Mouse (Mus musculus): ENCODE measurements around the gene Haao. TPM values are rescaled to one million over a fixed set of nuclear protein-coding genes. Genes with fewer than 3 reads are reported as not detected.

Haao gene
- polyA plus RNA-seq, 1 experiment, result 213 TPM

GRCm38 (mm10) chr17:83795121-83795520, 52.6 kb downstream of the Haao start:
- 97% methylated on average over 17 of the region's 17 CpGs for WGBS

GRCm38 (mm10) chr17:83792388-83792787, 55.4 kb downstream of the Haao start:
- Histone ChIP-seq H3K4me1 (ENCODE audit: control insufficient read depth, insufficient read depth, low read length) (no peaks in the 10 kb centered on the region), H3K36me3 (ENCODE audit: control insufficient read depth, insufficient read depth, low read length) (no peaks in the 10 kb centered on the region; the same call in 1 of the 2 replicates), H3K27ac (ENCODE audit: insufficient read depth, low read depth, low read length) (no peak overlapping the region), H3K4me3 (ENCODE audit: insufficient read depth, low read depth, low read length) (no peak overlapping the region), H3K27me3 (replicated peaks; ENCODE audit: control insufficient read depth, insufficient read depth, low read length) (no peaks in the 10 kb centered on the region)
- TF ChIP-seq CTCF (conservative IDR thresholded peaks at IDR 0.05; ENCODE audit: insufficient read depth, insufficient read length, low read depth, low read length) (no peak), POLR2A (IDR thresholded peaks at IDR 0.05; ENCODE audit: low read depth, low read length) (no peak)
- no peak for DNase-seq
- WGBS, result 87% methylated on average over 23 of the region's 23 CpGs

More at GRCm38 (mm10) chr17:83795121-83795520, 52.6 kb downstream of the Haao start:
- no peak for TF ChIP-seq POLR2A (IDR thresholded peaks at IDR 0.05; ENCODE audit: low read depth, low read length)
- TF ChIP-seq CTCF (conservative IDR thresholded peaks at IDR 0.05; ENCODE audit: insufficient read depth, insufficient read length, low read depth, low read length), result no peak
- Histone ChIP-seq H3K27me3 (replicated peaks; ENCODE audit: control insufficient read depth, insufficient read depth, low read length) (no peaks in the 10 kb centered on the region), H3K27ac (ENCODE audit: insufficient read depth, low read depth, low read length) (no peak overlapping the region), H3K4me3 (ENCODE audit: insufficient read depth, low read depth, low read length) (no peak overlapping the region), H3K36me3 (ENCODE audit: control insufficient read depth, insufficient read depth, low read length) (no peaks in the 10 kb centered on the region; the same call in 1 of the 2 replicates), H3K4me1 (ENCODE audit: control insufficient read depth, insufficient read depth, low read length) (no peaks in the 10 kb centered on the region)
- DNase-seq, result no peak

- no peaks in the 10 kb centered on the region for H3K27me3 ChIP-seq (replicated peaks; ENCODE audit: control insufficient read depth, insufficient read depth, low read length)
- no peak overlapping the region for H3K4me3 ChIP-seq (ENCODE audit: insufficient read depth, low read depth, low read length)
- H3K27ac ChIP-seq (ENCODE audit: insufficient read depth, low read depth, low read length), result no peak overlapping the region
- no peak for DNase-seq
- H3K4me1 ChIP-seq (ENCODE audit: control insufficient read depth, insufficient read depth, low read length), result no peaks in the 10 kb centered on the region
- TF ChIP-seq POLR2A (IDR thresholded peaks at IDR 0.05; ENCODE audit: low read depth, low read length), result no peak
- TF ChIP-seq CTCF (conservative IDR thresholded peaks at IDR 0.05; ENCODE audit: insufficient read depth, insufficient read length, low read depth, low read length), result no peak
- no peaks in the 10 kb centered on the region; the same call in 1 of the 2 replicates for H3K36me3 ChIP-seq (ENCODE audit: control insufficient read depth, insufficient read depth, low read length)
- 78% methylated on average over 5 of the region's 5 CpGs for WGBS
Observed at GRCm38 (mm10) chr17:83790158-83790557, 57.6 kb downstream of the Haao start.

- 93% methylated on average over 6 of the region's 6 CpGs for WGBS
- TF ChIP-seq CTCF (conservative IDR thresholded peaks at IDR 0.05; ENCODE audit: insufficient read depth, insufficient read length, low read depth, low read length) (no peak), POLR2A (IDR thresholded peaks at IDR 0.05; ENCODE audit: low read depth, low read length) (no peak)
- Histone ChIP-seq H3K36me3 (ENCODE audit: control insufficient read depth, insufficient read depth, low read length) (no peaks in the 10 kb centered on the region; the same call in 1 of the 2 replicates), H3K27me3 (replicated peaks; ENCODE audit: control insufficient read depth, insufficient read depth, low read length) (no peaks in the 10 kb centered on the region), H3K4me1 (ENCODE audit: control insufficient read depth, insufficient read depth, low read length) (no peaks in the 10 kb centered on the region), H3K27ac (ENCODE audit: insufficient read depth, low read depth, low read length) (no peak overlapping the region), H3K4me3 (ENCODE audit: insufficient read depth, low read depth, low read length) (no peak overlapping the region)
- no peak for DNase-seq
Observed at GRCm38 (mm10) chr17:83786418-83786817, 61.3 kb downstream of the Haao start.

- no peak for DNase-seq
- Histone ChIP-seq H3K4me3 (ENCODE audit: insufficient read depth, low read depth, low read length) (no peak overlapping the region), H3K27me3 (replicated peaks; ENCODE audit: control insufficient read depth, insufficient read depth, low read length) (no peaks in the 10 kb centered on the region), H3K27ac (ENCODE audit: insufficient read depth, low read depth, low read length) (no peak overlapping the region), H3K36me3 (ENCODE audit: control insufficient read depth, insufficient read depth, low read length) (no peaks in the 10 kb centered on the region; the same call in 1 of the 2 replicates), H3K4me1 (ENCODE audit: control insufficient read depth, insufficient read depth, low read length) (no peaks in the 10 kb centered on the region)
- TF ChIP-seq POLR2A (IDR thresholded peaks at IDR 0.05; ENCODE audit: low read depth, low read length) (no peak), CTCF (conservative IDR thresholded peaks at IDR 0.05; ENCODE audit: insufficient read depth, insufficient read length, low read depth, low read length) (no peak)
- 92% methylated on average over 5 of the region's 5 CpGs for WGBS
Observed at GRCm38 (mm10) chr17:83782740-83783139, 65.0 kb downstream of the Haao start.

Other genes with a start within 250 kb of the Haao start
- gene Kcng3, start 216.1 kb downstream of the Haao start, polyA plus RNA-seq (2012; rRNA removed), result 0.08 and 0.12 TPM in 2 replicates
- gene Mta3, start 141.8 kb downstream of the Haao start, polyA plus RNA-seq (2012; rRNA removed), result 28.5 and 33.0 TPM in 2 replicates